Mouse (Mus musculus) ES-Bruce4 (cell line): ENCODE results near the gene Tgm2. TPM values are rescaled to one million over a fixed set of nuclear protein-coding genes. Genes with fewer than 3 reads are reported as not detected.

ENCODE experiments used
- H3K27ac ChIP-seq: 2 replicates; pipeline ENCODE4 v1.5.1; 2012; ENCODE audit warnings: low read length, inconsistent platforms; ENCODE audit not compliant: insufficient read depth
- H3K27me3 ChIP-seq: 2 replicates; pipeline ENCODE4 v1.6.1; 2012; ENCODE audit warnings: mild to moderate bottlenecking, low read length, inconsistent platforms; ENCODE audit not compliant: control insufficient read depth, poor library complexity, insufficient read depth, severe bottlenecking
- H3K36me3 ChIP-seq: 2 replicates; pipeline ENCODE4 v1.6.1; 2012; ENCODE audit warnings: inconsistent platforms, mild to moderate bottlenecking, low read length, moderate library complexity; ENCODE audit not compliant: control insufficient read depth, poor library complexity, insufficient read depth, severe bottlenecking
- H3K4me1 ChIP-seq: one replicate; pipeline ENCODE4 v1.8.1; 2011; ENCODE audit warnings: low read length; ENCODE audit not compliant: control insufficient read depth, insufficient read depth
- H3K4me3 ChIP-seq: 2 replicates; pipeline ENCODE4 v1.5.1; 2011; ENCODE audit warnings: low read depth, mild to moderate bottlenecking, low read length
- H3K9ac ChIP-seq: 2 replicates; pipeline ENCODE4 v1.6.1; 2012; ENCODE audit warnings: low read depth, mild to moderate bottlenecking, inconsistent platforms; ENCODE audit not compliant: poor library complexity, severe bottlenecking
- H3K9me3 ChIP-seq: replicated peaks from 2 replicates; pipeline ENCODE4 v1.6.1; 2012; ENCODE audit warnings: mild to moderate bottlenecking, low read length, inconsistent platforms; ENCODE audit not compliant: control insufficient read depth, poor library complexity, insufficient read depth, severe bottlenecking
- CTCF ChIP-seq: IDR thresholded peaks from one replicate; pipeline ENCODE4 v1.8.1; 2011; ENCODE audit warnings: low read depth, low read length
- EP300 ChIP-seq: IDR thresholded peaks from 2 replicates; pipeline ENCODE4 v1.6.1; 2011; ENCODE audit warnings: low read depth, low read length; ENCODE audit not compliant: insufficient read depth
- POLR2A ChIP-seq: IDR thresholded peaks from one replicate; pipeline ENCODE4 v1.8.1; 2011; ENCODE audit warnings: low read length; ENCODE audit not compliant: insufficient read depth
- polyA plus RNA-seq: library from polyadenylated mRNA; stranded (reverse); fragments of >200 nt; gene quantifications from 2 replicates; pipeline ENCODE4 v1.2.4, GENCODE M21; 2011; ENCODE audit warnings: low read depth; ENCODE audit not compliant: missing spikeins, insufficient read depth, insufficient read length

Tgm2 gene
- polyA plus RNA-seq, 1 experiment, result 18.4 TPM

DNA sequence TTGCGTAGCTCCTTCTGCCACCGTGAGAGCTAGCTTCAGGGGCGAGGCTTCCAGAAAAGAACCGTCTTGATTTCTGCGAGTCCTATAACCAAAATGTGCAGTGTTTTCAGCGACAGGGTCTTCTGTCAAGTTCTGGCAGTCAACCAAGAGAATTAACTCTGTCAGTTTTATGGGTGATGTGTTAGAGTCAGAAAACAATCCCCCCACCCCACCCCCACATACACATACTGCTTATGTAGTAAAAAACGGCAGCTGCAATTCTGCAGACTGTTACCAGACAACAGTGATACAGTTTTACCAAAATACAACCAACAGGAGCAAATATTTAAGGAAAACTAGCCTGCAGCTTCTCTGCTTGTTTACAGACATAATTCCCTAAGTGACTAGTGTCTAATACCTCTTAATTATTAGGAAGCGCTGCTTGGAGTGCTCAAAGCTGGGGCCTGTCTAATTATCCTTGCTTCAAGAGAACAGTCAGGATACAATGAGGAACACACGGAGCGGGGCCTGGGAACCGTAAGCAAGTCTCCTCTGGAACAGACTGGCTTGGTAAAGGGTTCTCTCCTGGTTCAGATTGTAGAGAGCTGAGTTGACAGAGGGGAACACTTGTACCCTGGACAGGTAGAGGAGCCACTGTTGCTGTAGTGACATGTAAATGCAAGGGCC lies 40.1 kb upstream of the Tgm2 start:
- Histone ChIP-seq H3K4me1 (no peaks in the 10 kb centered on the region), H3K36me3 (no peaks in the 10 kb centered on the region), H3K4me3 (no peak overlapping the region), H3K9me3 (no peaks in the 10 kb centered on the region), H3K27me3 (no peaks in the 10 kb centered on the region), H3K27ac (no peak overlapping the region), H3K9ac (no peak overlapping the region)
- TF ChIP-seq POLR2A, result no peak
- TF ChIP-seq CTCF, result no peak
- no peak for TF ChIP-seq EP300

DNA sequence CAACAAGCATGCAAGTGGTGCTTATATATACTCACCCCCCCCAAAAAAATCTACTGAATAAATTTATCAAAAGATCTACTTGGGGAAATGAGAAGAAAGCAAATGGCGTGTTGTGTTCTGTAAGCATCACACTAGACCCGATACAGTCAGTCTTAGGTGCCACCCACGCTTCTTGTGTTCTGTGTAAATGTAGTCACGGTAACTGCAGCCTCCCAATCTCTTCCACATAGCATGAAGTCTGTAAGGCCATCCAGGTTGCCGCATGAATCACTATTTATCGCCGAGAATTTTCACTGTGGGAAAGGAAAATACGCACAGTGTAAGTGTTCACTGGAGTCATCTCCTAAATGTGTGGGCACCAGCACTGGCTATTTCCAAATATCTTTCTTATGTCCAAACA lies 37.0 kb upstream of the Tgm2 start:
- Histone ChIP-seq H3K27ac (no peak overlapping the region), H3K36me3 (no peaks in the 10 kb centered on the region), H3K4me3 (no peak overlapping the region), H3K4me1 (no peaks in the 10 kb centered on the region), H3K9ac (no peak overlapping the region), H3K9me3 (no peaks in the 10 kb centered on the region), H3K27me3 (no peaks in the 10 kb centered on the region)
- TF ChIP-seq EP300 (no peak), CTCF (no peak), POLR2A (no peak)

DNA sequence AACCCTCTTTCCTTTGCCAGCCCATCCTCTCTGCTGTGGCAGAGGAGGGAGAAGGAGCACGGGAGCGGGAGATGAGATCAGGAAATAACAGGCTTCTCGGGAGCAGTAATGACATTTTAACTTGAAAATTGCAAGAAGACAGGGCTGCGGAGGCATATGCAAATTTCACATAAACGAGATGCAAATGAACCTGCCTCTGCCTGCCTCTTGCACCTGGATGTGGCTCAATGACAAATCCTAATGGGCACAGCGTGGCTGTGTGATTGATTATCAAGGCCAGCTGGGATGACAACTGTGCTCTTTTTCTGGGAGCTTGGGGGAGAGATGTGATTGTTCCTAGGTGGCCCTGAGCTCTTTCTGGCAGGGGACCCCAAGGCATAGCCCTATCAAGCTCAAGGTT lies 35.7 kb upstream of the Tgm2 start:
- TF ChIP-seq EP300 (no peak), POLR2A (no peak), CTCF (no peak)
- no peaks in the 10 kb centered on the region for H3K9me3 ChIP-seq
- no peak overlapping the region for H3K27ac ChIP-seq
- no peak overlapping the region for H3K4me3 ChIP-seq
- H3K36me3 ChIP-seq, result no peaks in the 10 kb centered on the region
- H3K4me1 ChIP-seq, result no peaks in the 10 kb centered on the region
- H3K27me3 ChIP-seq, result no peaks in the 10 kb centered on the region
- no peak overlapping the region for H3K9ac ChIP-seq

DNA sequence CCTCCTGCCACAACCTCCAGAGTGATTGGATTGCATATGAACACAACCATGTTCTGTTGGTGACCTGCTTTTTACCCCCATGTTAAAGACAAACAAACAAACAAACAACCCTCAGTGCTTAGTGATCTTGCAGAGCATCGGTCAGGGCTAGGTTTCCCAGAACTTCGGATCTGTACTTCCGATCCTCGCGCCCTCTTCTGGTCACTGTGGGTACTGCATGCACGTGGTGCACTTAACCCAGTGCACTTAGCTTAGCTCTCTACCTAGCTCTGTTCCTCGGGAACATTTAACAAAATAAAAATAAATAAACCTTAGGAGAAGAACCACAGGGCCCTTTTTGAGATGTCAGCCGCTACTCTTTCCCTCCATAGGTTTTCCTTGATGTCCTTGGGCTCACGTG lies 34.6 kb upstream of the Tgm2 start:
- Histone ChIP-seq H3K9ac (no peak overlapping the region), H3K9me3 (no peaks in the 10 kb centered on the region), H3K36me3 (no peaks in the 10 kb centered on the region), H3K4me1 (no peaks in the 10 kb centered on the region), H3K27me3 (no peaks in the 10 kb centered on the region), H3K4me3 (no peak overlapping the region), H3K27ac (no peak overlapping the region)
- no peak for TF ChIP-seq POLR2A
- TF ChIP-seq CTCF, result peak; percentile 88

DNA sequence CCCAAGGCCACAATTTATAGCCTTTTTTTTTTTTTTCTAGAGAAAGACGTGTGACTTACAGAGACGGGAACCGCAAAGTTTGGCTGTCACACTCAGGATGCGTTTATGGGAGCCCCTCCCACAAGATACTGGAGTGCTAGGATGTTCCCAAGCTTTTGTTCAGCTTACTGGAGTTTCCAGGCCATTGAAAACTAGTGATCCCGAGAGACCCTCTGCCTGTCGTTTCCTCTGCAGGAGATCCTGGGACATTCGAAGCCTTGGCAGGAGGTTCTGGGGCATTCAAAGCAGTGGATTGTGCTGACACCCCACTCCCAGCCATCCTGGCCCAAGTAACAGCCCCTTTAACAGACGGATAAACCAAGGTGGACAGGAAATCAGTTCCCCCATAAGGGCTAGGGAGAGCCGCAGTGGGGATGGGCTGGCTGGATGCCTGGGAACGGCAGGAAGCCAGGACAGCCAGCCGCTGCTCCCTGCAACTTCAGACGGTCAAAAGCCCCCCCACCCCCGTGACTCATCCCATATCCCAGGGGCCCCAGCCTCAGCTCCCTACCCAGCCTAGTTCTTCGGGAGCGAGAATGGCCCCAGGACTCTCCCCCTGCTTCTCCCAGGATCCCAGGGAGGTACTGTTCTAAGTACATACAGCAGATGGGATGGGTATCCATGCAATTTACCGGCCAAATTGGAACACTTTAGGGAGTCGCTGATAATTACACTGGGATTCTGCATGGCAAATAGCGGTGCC lies 33.3 kb upstream of the Tgm2 start:
- H3K4me1 ChIP-seq, result no peaks in the 10 kb centered on the region
- no peak overlapping the region for H3K4me3 ChIP-seq
- H3K36me3 ChIP-seq, result no peaks in the 10 kb centered on the region
- no peak overlapping the region for H3K9ac ChIP-seq
- no peaks in the 10 kb centered on the region for H3K27me3 ChIP-seq
- no peak overlapping the region for H3K27ac ChIP-seq
- no peak for TF ChIP-seq POLR2A
- H3K9me3 ChIP-seq, result no peaks in the 10 kb centered on the region

DNA sequence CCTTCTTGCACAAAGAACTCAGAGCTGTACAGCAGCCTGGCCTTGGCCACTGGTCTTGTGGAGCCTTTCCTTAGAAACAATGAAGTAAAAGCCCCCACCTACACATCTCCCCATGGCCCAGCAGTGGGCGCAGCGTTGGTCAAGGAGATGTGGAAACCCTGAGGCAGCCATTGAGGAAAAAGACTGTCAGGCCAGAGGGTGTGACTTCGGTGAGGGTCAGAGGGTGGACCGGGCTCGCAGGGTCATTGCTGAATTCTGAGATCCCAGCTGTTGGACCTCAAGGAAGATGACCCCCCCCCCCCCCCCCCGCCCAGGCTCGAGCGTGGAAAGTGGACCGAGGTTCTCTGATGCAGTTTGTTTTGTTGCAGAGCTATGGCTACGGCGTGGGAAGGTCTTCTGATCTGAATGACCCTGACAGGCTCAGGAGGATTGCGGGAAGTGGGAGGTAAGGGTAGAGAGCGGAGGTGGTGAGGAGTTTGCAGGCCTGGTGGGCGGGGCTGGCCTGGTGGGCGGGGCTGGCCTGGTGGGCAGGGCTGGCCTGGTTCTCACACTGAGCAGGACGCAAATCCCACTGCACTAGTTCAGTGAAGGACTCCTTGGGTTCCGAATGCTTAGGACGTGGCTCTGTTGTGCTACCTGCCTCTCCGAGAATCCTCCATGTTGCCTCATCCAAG lies 32.6 kb upstream of the Tgm2 start:
- Histone ChIP-seq H3K9me3 (no peaks in the 10 kb centered on the region), H3K36me3 (no peaks in the 10 kb centered on the region), H3K4me3 (no peak overlapping the region), H3K27ac (no peak overlapping the region), H3K9ac (no peak overlapping the region), H3K4me1 (no peaks in the 10 kb centered on the region), H3K27me3 (no peaks in the 10 kb centered on the region)
- TF ChIP-seq CTCF, result no peak
